Mouse (Mus musculus) regulatory T cell (primary cell): Measurements from ENCODE around the gene Ccdc158.

ENCODE experiments used
- in situ Hi-C: fragments of 300-600 bp; cut with MboI, MseI; formaldehyde crosslinking; loops from one replicate; pipeline ENCODE4 v1.15.1; 2025; ENCODE audit warnings: high pct_unique_total_duplicates

The Ccdc158 gene

GRCm38 (mm10) chr5:92674859-92675573, at the start of gene Ccdc158:
TSS of gene Ccdc158 (minus strand) at chr5:92675271.
- in situ Hi-C loops = no loop called here

GRCm38 (mm10) chr5:92721610-92722009, 46.5 kb upstream of the Ccdc158 start:
- in situ Hi-C loops = no loop called here

- in situ Hi-C loops = no loop called here
These were observed 43.8 kb upstream of the Ccdc158 start for GRCm38 (mm10) chr5:92718856-92719255.

- in situ Hi-C loops = no loop called here
These were observed 42.7 kb upstream of the Ccdc158 start for GRCm38 (mm10) chr5:92717666-92718360.

DNA sequence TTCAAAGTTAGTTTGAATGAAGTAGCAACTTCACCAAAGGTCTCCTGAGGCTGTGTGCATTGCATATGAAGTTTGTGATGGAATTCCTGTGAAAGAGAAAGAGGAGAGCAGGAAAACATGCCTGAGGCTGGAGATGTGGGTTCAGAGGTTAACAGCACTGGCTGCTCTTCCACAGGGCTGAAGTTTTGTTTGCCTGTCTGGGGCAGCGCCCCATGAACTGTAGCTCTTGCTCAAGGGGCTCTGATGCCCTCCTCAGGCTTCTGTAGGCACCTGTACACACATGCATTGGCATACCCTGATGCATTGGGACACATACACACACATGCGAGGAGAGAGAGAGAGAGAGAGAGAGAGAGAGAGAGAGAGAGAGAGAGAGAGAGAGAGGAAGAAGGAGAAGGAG, 40.8 kb upstream of the Ccdc158 start:
- in situ Hi-C loops = no loop called here

DNA sequence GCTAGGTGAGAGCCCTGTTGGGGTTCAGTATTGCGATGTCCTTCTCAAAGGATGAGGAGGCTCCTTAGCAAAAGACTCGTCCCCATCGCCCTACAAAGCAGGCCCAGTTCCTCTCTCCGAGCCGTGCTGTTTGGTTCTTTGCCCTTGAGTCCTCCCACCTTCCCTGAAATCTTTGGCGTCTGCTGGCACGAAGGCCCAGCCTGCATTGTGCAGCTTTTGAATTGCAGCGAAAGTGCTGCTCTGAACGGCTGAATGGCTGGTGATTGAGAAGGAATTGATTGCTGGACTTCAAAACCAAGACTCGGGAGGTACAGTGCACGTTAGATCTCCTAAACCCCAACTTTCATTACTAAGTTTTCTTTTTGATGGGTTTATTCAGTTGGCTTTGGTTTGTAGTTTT, 40.2 kb upstream of the Ccdc158 start:
- in situ Hi-C loops = no loop called here

DNA sequence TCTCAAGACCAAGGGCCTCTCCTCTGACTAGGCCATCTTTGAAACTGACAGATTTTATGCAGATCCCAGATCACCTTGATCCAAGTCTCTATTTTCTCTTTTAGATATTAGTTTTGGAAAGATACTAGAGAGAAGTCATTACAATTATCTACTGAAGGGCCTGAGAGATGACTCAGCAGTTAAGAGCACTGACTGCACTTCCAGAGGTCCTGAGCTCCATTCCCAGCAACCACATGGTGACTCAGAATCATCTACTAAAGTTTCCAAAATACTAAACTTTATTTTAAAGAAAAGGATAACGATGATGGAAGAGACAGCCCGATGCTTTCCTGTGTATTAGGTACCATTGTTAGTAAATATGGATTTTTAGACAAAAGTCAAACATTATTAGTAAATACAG, 39.8 kb upstream of the Ccdc158 start:
- in situ Hi-C loops = no loop called here

- in situ Hi-C loops = no loop called here
These were observed 37.7 kb upstream of the Ccdc158 start for GRCm38 (mm10) chr5:92712621-92713395.

DNA sequence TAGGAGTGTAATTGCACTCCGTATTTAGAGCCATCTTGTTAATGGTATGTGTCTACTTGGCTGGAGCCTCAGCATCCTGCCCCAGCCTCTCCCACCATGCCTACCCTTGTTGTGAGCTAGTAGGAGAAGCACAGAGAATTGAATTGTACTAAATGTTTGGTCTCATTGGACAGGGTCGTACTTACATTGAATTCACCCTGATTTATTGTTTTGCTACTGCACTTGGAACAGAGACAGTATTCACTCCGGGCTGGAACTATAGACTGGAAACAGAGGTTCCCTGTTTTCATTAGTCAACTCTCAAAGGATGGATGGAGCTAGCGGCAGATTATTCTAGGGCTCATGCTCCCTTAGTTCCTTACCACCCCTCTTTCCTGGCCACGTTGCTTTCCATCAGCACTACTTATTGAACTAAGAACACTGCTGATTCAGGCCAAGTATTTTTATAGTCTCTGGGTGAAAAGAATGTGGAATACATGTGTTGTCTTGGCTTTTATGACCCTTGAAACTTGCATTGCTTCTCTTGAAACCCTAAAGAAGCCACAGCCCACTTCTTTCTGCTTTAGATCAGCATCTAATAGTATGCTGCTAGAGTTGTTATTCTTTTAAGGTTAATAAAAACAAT, 36.7 kb upstream of the Ccdc158 start:
- in situ Hi-C loops = no loop called here

- in situ Hi-C loops = no loop called here
These were observed 35.7 kb upstream of the Ccdc158 start for GRCm38 (mm10) chr5:92710779-92711178.

- in situ Hi-C loops = no loop called here
These were observed 32.9 kb upstream of the Ccdc158 start for GRCm38 (mm10) chr5:92707921-92708491.

DNA sequence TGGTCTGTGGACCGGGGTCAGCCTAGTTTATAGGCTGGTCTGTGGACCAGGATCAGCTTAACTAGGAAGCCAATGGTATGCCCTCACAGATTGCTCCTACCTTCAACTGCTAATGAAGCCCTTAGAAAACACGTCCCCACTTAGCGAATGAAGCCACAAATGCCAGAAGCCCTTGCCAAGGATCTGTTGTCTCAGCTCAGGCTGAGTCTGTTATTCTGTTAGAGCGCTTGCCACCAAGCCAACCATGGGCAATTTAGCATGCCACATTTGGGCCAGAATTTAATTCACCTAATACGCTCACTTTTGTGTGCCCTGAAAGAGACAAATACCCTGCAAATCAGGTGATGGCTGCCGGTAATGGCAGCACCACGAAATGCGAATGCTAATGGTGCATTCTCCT, 28.6 kb upstream of the Ccdc158 start:
- in situ Hi-C loops = no loop called here

DNA sequence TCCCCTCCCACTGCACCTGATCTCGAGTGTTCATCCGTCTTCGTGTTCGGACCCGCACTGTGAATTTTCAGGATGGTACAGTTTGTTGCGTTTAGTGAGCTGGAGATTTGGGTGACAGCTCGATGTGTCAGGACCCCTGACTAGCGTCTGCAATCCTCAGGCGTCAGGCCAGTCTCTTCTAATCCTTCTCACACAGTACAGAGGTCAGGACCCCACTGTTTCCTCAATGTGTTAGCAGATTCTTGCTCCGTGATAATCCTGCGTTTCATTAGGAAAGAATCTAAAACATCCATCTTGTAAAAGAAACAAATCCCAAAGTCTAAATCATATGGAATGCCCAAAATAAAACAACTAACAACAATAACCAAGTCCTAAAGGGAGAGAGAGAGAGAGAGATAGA, 26.7 kb upstream of the Ccdc158 start:
- in situ Hi-C loops = no loop called here

GRCm38 (mm10) chr5:92698837-92699529, 23.9 kb upstream of the Ccdc158 start:
- in situ Hi-C loops = no loop called here

- in situ Hi-C loops = no loop called here
These were observed 23.2 kb upstream of the Ccdc158 start for GRCm38 (mm10) chr5:92698131-92698836.

DNA sequence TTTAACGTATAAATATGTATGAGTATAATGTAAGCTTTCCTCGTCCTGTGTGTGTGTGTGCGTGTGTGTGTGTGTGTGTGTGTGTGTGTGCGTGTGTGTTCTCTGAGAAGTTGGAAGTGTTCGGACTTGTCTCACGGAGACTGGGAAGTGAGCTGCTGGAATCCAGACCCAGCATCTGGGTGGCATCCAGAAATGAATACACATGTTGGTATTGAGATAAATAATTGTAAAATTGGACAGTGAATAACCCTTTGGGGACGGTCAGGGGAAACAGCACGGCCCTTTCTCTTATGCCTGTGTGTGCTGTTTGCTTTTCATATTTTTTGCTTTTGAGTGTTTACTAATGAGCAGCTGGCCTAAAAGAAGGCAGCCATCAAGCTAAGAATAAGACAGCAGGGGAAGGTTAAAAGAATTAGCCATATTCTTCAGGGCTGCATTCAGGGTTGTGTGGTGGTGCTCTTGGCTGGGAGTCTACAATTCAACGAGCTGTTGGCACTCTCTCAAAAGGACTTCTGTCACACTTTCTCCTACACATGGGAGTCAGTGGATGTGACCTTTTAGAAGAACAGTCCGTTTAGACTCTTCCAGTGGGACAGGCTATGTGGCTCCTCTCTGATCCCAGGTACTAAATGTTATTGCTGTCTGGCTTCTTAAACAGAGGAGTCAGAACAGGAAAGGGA, 19.4 kb upstream of the Ccdc158 start:
- in situ Hi-C loops = no loop called here

GRCm38 (mm10) chr5:92693744-92694143, 18.7 kb upstream of the Ccdc158 start:
- in situ Hi-C loops = no loop called here

- in situ Hi-C loops = no loop called here
These were observed 17.3 kb upstream of the Ccdc158 start for GRCm38 (mm10) chr5:92692206-92693007.

DNA sequence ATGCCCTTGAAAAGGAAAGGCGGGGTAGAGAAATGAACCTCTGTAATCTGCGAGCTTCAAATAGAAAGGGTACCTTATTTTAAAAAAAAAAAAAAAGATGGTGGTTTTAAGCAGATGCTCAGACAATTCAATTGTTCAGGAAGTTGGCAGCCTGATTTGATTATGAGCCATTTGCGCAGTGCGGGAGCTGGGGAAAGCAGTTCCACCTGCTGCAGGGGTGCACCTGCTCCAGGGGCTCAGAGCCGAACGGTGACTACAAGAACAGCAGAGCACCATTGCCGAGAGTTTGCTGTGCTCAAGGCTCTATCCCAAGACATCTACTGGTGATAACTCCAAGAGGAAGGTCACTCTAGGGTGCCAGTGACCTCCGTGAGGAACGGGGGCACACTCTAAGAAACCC, 13.5 kb upstream of the Ccdc158 start:
- in situ Hi-C loops = no loop called here
